Comparison of ENCODE assay signal across 26 mouse cellular contexts in genomic region chr4:136894821-136895220, GRCm38 (mm10). TPM values are rescaled to one million over a fixed set of nuclear protein-coding genes. Genes with fewer than 3 reads are reported as not detected.
DNase-seq lines count a peak whose midpoint lies in the region; ATAC-seq and TF ChIP-seq lines count a peak whose summit lies in the region.
"Had no signal": no experiment of that assay in that cellular context is flagged by ENCODE, and none has a peak within 500 bp of the region (broad histone marks: within the 10 kb centered on the region; RNA-seq: fewer than 3 reads in every experiment).

No protein-coding gene starts in this region.

- DNase-seq in heart, adult 11 months = peak; percentile 93
- DNase-seq in heart, adult 9 months (ENCODE audit: low spot score in 2 of 2) = no peak
- DNase-seq in hindbrain, embryonic 14.5 days (ENCODE audit: low spot score) = no peak
- no peak for DNase-seq in left cerebral cortex, adult 9 months (ENCODE audit: low spot score in 2 of 2)
- DNase-seq: adrenal gland, postnatal 10 days; adrenal gland, postnatal 36 days; cerebellum, adult 11 months; cerebellum, adult 2 months; cerebellum, adult 9-11 months; cerebellum, postnatal 25 days; forebrain, postnatal 0 days; gastrocnemius, adult 2 months; gastrocnemius, postnatal 14 days had no signal

- TF ChIP-seq EP300 in ES-Bruce4 (IDR thresholded peaks at IDR 0.05; ENCODE audit: insufficient read depth, low read depth, low read length) = peak; percentile 68

- no peak overlapping the region for H3K4me3 ChIP-seq in hindbrain, embryonic 12.5 days
- no peak overlapping the region for H3K4me3 ChIP-seq in hindbrain, embryonic 14.5 days (replicated peaks; ENCODE audit: low read length)
- peak overlapping the region; percentile 8 for H3K4me3 ChIP-seq in megakaryocyte, embryonic 14.5 days (replicated peaks)
- H3K4me3 ChIP-seq in ES-Bruce4 (ENCODE audit: low read depth, low read length) = no peak overlapping the region
- H3K4me3 ChIP-seq: embryonic facial prominence, embryonic 12.5 days; embryonic facial prominence, embryonic 15.5 days; heart, embryonic 10.5 days; hindbrain, embryonic 10.5 days had no signal

- ATAC-seq in hindbrain, embryonic 12.5 days (ENCODE audit: low FRiP score) = 0 out of 2 replicates have a peak, but pooled peaks have one; percentile 5
- ATAC-seq in hindbrain, embryonic 14.5 days (ENCODE audit: low FRiP score) = no peak
- no peak for ATAC-seq in megakaryocyte, adult 5-6 weeks (ENCODE audit: poor library complexity, severe bottlenecking)
- ATAC-seq: inflammation-experienced regulatory T-cells, adult 6 months; Patski had no signal

- peaks cover 11% of the 10 kb centered on the region for H3K4me1 ChIP-seq in hindbrain, embryonic 12.5 days
- 0 out of 2 replicates have a peak, but pooled peaks cover 2% of the 10 kb centered on the region for H3K4me1 ChIP-seq in hindbrain, embryonic 14.5 days (replicated peaks; ENCODE audit: control insufficient read depth, insufficient read depth, low read length)
- H3K4me1 ChIP-seq in megakaryocyte, embryonic 14.5 days = peaks cover 39% of the 10 kb centered on the region
- H3K4me1 ChIP-seq in ES-Bruce4 (ENCODE audit: control insufficient read depth, insufficient read depth, low read length) = peaks cover 9% of the 10 kb centered on the region

- H3K9me3 ChIP-seq in hindbrain, embryonic 12.5 days (replicated peaks) = no peaks in the 10 kb centered on the region
- H3K9me3 ChIP-seq in hindbrain, embryonic 14.5 days (ENCODE audit: control insufficient read depth, low read length) = no peaks in the 10 kb centered on the region
- no peaks in the 10 kb centered on the region for H3K9me3 ChIP-seq in megakaryocyte, embryonic 14.5 days
- H3K9me3 ChIP-seq in ES-Bruce4 (replicated peaks; ENCODE audit: control insufficient read depth, insufficient read depth, low read length, poor library complexity, severe bottlenecking) = no peaks in the 10 kb centered on the region
- H3K9me3 ChIP-seq: embryonic facial prominence, embryonic 12.5 days; embryonic facial prominence, embryonic 15.5 days; G1E; heart, embryonic 10.5 days; hindbrain, embryonic 10.5 days had no signal

- TF ChIP-seq POLR2A in ES-Bruce4 (IDR thresholded peaks at IDR 0.05; ENCODE audit: insufficient read depth, low read length) = no peak

- peaks cover 68% of the 10 kb centered on the region for H3K27me3 ChIP-seq in hindbrain, embryonic 12.5 days
- peaks cover 29% of the 10 kb centered on the region for H3K27me3 ChIP-seq in hindbrain, embryonic 14.5 days (ENCODE audit: control insufficient read depth, insufficient read depth, low read length)
- H3K27me3 ChIP-seq in megakaryocyte, embryonic 14.5 days (replicated peaks) = peaks cover 87% of the 10 kb centered on the region
- H3K27me3 ChIP-seq in ES-Bruce4 (ENCODE audit: control insufficient read depth, insufficient read depth, low read length, poor library complexity, severe bottlenecking) = no peaks in the 10 kb centered on the region

- H3K4me2 ChIP-seq in hindbrain, embryonic 12.5 days (replicated peaks) = no peak overlapping the region
- no peak overlapping the region for H3K4me2 ChIP-seq in hindbrain, embryonic 14.5 days (replicated peaks)
- H3K4me2 ChIP-seq: embryonic facial prominence, embryonic 12.5 days; embryonic facial prominence, embryonic 15.5 days had no signal

- no peak overlapping the region for H3K27ac ChIP-seq in hindbrain, embryonic 12.5 days
- no peak overlapping the region for H3K27ac ChIP-seq in hindbrain, embryonic 14.5 days
- no peak overlapping the region for H3K27ac ChIP-seq in ES-Bruce4 (ENCODE audit: insufficient read depth, low read length)
- H3K27ac ChIP-seq: embryonic facial prominence, embryonic 12.5 days; embryonic facial prominence, embryonic 15.5 days; heart, embryonic 10.5 days; hindbrain, embryonic 10.5 days; hindbrain, postnatal 0 days had no signal

- H3K36me3 ChIP-seq in hindbrain, embryonic 12.5 days = no peaks in the 10 kb centered on the region
- no peaks in the 10 kb centered on the region for H3K36me3 ChIP-seq in hindbrain, embryonic 14.5 days (replicated peaks; ENCODE audit: control insufficient read depth, insufficient read depth)
- no peaks in the 10 kb centered on the region for H3K36me3 ChIP-seq in megakaryocyte, embryonic 14.5 days (replicated peaks; ENCODE audit: low read length)
- H3K36me3 ChIP-seq in ES-Bruce4 (ENCODE audit: control insufficient read depth, insufficient read depth, low read length, poor library complexity, severe bottlenecking) = no peaks in the 10 kb centered on the region
- H3K36me3 ChIP-seq: embryonic facial prominence, embryonic 12.5 days; embryonic facial prominence, embryonic 15.5 days; G1E; heart, embryonic 10.5 days; hindbrain, embryonic 10.5 days had no signal

- no peak overlapping the region for H3K9ac ChIP-seq in hindbrain, embryonic 12.5 days
- H3K9ac ChIP-seq in hindbrain, embryonic 14.5 days = no peak overlapping the region
- no peak overlapping the region for H3K9ac ChIP-seq in ES-Bruce4 (ENCODE audit: low read depth, poor library complexity, severe bottlenecking)
- H3K9ac ChIP-seq: embryonic facial prominence, embryonic 12.5 days; embryonic facial prominence, embryonic 15.5 days; forebrain, postnatal 0 days had no signal

- 72% methylated on average over 4 of the region's 4 CpGs for WGBS in hindbrain, embryonic 12.5 days
- WGBS in hindbrain, embryonic 14.5 days = 73% methylated on average over 4 of the region's 4 CpGs

- TF ChIP-seq CTCF in ES-Bruce4 (IDR thresholded peaks at IDR 0.05; ENCODE audit: low read depth, low read length) = no peak

RNA-seq across cellular contexts. Expression of gene C1qc, which starts 2.0 kb away (rescaled TPM):
- polyA plus RNA-seq in hindbrain, embryonic 12.5 days (2016; fragmentation: Nextera tagmentation; extraction: Ambion mirVana) = 19.7 and 20.3 TPM in 2 replicates
- polyA plus RNA-seq in hindbrain, embryonic 14.5 days (2014; fragmentation: Nextera tagmentation; extraction: Ambion mirVana) = 29.5 and 30.5 TPM in 2 replicates
- polyA plus RNA-seq in megakaryocyte, embryonic 14.5 days (2012; ENCODE audit: insufficient read depth, low replicate concordance) = 141 and 357 TPM in 2 replicates
- 0.98 and 1.4 TPM in 2 replicates for total RNA-seq in megakaryocyte, adult 5-6 weeks (2015)
- total RNA-seq in megakaryocyte, adult 5-6 weeks (2017) = 0.53 and 0.62 TPM in 2 replicates
- not detected in 2 replicates for polyA plus RNA-seq in ES-Bruce4 (2011; ENCODE audit: insufficient read depth, insufficient read length, low read depth, missing spikeins)
- total RNA-seq: common myeloid progenitor, adult 5-6 weeks had no signal
- polyA plus RNA-seq: Patski had no signal

RNA-seq across cellular contexts. Expression of gene C1qa, which starts 3.8 kb away (rescaled TPM):
- polyA plus RNA-seq in hindbrain, embryonic 12.5 days (2016; fragmentation: Nextera tagmentation; extraction: Ambion mirVana) = 14.6 and 17.8 TPM in 2 replicates
- polyA plus RNA-seq in hindbrain, embryonic 14.5 days (2014; fragmentation: Nextera tagmentation; extraction: Ambion mirVana) = 29.9 and 33.4 TPM in 2 replicates
- polyA plus RNA-seq in megakaryocyte, embryonic 14.5 days (2012; ENCODE audit: insufficient read depth, low replicate concordance) = 12.9 and 134 TPM in 2 replicates
- total RNA-seq in megakaryocyte, adult 5-6 weeks (2015) = 1.0 and 2.3 TPM in 2 replicates
- total RNA-seq in megakaryocyte, adult 5-6 weeks (2017) = 0.29 and 1.0 TPM in 2 replicates
- not detected in 2 replicates for polyA plus RNA-seq in ES-Bruce4 (2011; ENCODE audit: insufficient read depth, insufficient read length, low read depth, missing spikeins)
- polyA plus RNA-seq: G1E, Patski had no signal

RNA-seq across cellular contexts. Expression of gene C1qb, which starts 8.8 kb away (rescaled TPM):
- polyA plus RNA-seq in hindbrain, embryonic 12.5 days (2016; fragmentation: Nextera tagmentation; extraction: Ambion mirVana) = 31.6 and 34.9 TPM in 2 replicates
- polyA plus RNA-seq in hindbrain, embryonic 14.5 days (2014; fragmentation: Nextera tagmentation; extraction: Ambion mirVana) = 48.6 and 52.3 TPM in 2 replicates
- polyA plus RNA-seq in megakaryocyte, embryonic 14.5 days (2012; ENCODE audit: insufficient read depth, low replicate concordance) = 57.3 and 199 TPM in 2 replicates
- total RNA-seq in megakaryocyte, adult 5-6 weeks (2015) = 2.2 and 3.3 TPM in 2 replicates
- 1.9 and 2.2 TPM in 2 replicates for total RNA-seq in megakaryocyte, adult 5-6 weeks (2017)
- polyA plus RNA-seq in ES-Bruce4 (2011; ENCODE audit: insufficient read depth, insufficient read length, low read depth, missing spikeins) = not detected in 2 replicates
- polyA plus RNA-seq: Patski had no signal

RNA-seq across cellular contexts. Expression of gene Ephb2, which starts 59.0 kb away (rescaled TPM):
- polyA plus RNA-seq in hindbrain, embryonic 12.5 days (2016; fragmentation: Nextera tagmentation; extraction: Ambion mirVana) = 25.4 and 30.8 TPM in 2 replicates
- polyA plus RNA-seq in hindbrain, embryonic 14.5 days (2014; fragmentation: Nextera tagmentation; extraction: Ambion mirVana) = 26.6 and 28.1 TPM in 2 replicates
- 0.20 TPM in 1 of 2 replicates, not detected in the other for polyA plus RNA-seq in megakaryocyte, embryonic 14.5 days (2012; ENCODE audit: insufficient read depth, low replicate concordance)
- total RNA-seq in megakaryocyte, adult 5-6 weeks (2015) = 1.1 and 1.4 TPM in 2 replicates
- total RNA-seq in megakaryocyte, adult 5-6 weeks (2017) = 0.77 and 1.2 TPM in 2 replicates
- polyA plus RNA-seq in ES-Bruce4 (2011; ENCODE audit: insufficient read depth, insufficient read length, low read depth, missing spikeins) = 15.1 and 15.5 TPM in 2 replicates

Comparison
In these comparisons a context has a peak if more than half of its experiments do, and no peak if none do; other contexts are left out.
1. RNA of gene C1qc, which starts 2.0 kb away (polyA plus RNA-seq): 141 to 357 TPM in megakaryocyte, embryonic 14.5 days, 29.5 to 30.5 TPM in hindbrain, embryonic 14.5 days and 19.7 to 20.3 TPM in hindbrain, embryonic 12.5 days; not detected in ES-Bruce4; every median in the first group is over 10 times any median in the second.
2. RNA of gene C1qa, which starts 3.8 kb away (polyA plus RNA-seq): 12.9 to 134 TPM in megakaryocyte, embryonic 14.5 days, 29.9 to 33.4 TPM in hindbrain, embryonic 14.5 days and 14.6 to 17.8 TPM in hindbrain, embryonic 12.5 days; not detected in ES-Bruce4; every median in the first group is over 10 times any median in the second.
3. RNA of gene C1qb, which starts 8.8 kb away (polyA plus RNA-seq): 57.3 to 199 TPM in megakaryocyte, embryonic 14.5 days, 48.6 to 52.3 TPM in hindbrain, embryonic 14.5 days and 31.6 to 34.9 TPM in hindbrain, embryonic 12.5 days; not detected in ES-Bruce4; every median in the first group is over 10 times any median in the second.